Mouse (Mus musculus): ENCODE data around the gene Golph3. TPM values are rescaled to one million over a fixed set of nuclear protein-coding genes. Genes with fewer than 3 reads are reported as not detected.
A peak's percentile ranks its signal among the peaks of the same experiment; 100 is the strongest.

Gene Golph3
- polyA plus RNA-seq, 1 experiment from 2014 or later: 93.0 TPM

DNA sequence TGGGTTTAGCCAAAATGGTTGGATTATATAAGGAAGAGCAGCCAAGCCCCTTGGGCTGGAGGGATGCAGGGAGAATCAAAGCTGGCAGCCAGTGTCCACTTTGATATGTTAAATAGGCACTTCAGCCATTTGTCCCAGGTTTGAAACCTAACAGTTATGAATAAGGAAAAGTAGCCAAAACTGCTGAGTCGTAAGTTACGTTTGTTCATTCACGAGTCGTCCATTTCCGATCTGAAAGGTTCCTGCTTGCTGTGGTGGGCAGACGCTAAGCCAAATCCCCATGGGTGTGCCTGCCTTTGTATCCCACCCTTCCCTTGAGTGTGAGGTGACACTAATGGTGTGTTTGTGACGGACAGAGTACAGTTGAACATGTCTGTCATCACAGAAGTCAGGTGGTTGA lies 9.8 kb upstream of the Golph3 start:
- Histone ChIP-seq H3K9ac (ENCODE audit: low read depth, low read length) (no peak overlapping the region), H3K27ac (ENCODE audit: low read depth, low read length) (no peak overlapping the region), H3K27me3 (replicated peaks; ENCODE audit: control insufficient read depth, insufficient read depth, low read length) (no peaks in the 10 kb centered on the region), H3K9me3 (ENCODE audit: control insufficient read depth, low read length) (no peaks in the 10 kb centered on the region), H3K4me3 (ENCODE audit: low read depth, low read length) (no peak overlapping the region), H3K36me3 (ENCODE audit: control insufficient read depth, insufficient read depth, low read length) (no peaks in the 10 kb centered on the region), H3K4me2 (no peak overlapping the region), H3K4me1 (replicated peaks; ENCODE audit: control insufficient read depth, insufficient read depth, low read length) (peaks cover 16% of the 10 kb centered on the region)
- DNase-seq (ENCODE audit: low spot score): no peak
- no peak for ATAC-seq (replicated peaks; ENCODE audit: low FRiP score)
- WGBS: 80% methylated on average over 7 of the region's 7 CpGs

DNA sequence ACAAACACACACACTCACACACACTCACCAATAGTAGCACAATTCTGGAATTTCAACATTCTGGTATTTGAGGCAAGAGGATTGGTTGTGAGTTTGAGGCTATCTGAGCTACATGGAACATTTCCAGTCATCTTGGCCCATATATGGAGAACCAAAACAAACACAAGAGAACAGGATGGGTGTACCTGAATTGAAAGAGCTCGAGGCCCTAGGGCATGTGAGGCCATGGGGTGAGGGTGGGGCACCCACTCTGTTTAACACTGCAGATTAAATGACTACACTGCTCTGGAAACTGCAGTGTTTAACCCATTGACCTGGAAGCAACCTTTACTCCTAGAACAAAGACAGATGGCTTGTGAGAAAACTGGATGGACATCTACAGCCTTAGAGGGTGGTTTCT lies 8.0 kb upstream of the Golph3 start:
- no peaks in the 10 kb centered on the region for H3K27me3 ChIP-seq (replicated peaks; ENCODE audit: control insufficient read depth, insufficient read depth, low read length)
- ATAC-seq (replicated peaks; ENCODE audit: low FRiP score): no peak
- H3K4me1 ChIP-seq (replicated peaks; ENCODE audit: control insufficient read depth, insufficient read depth, low read length): peaks cover 6% of the 10 kb centered on the region
- H3K27ac ChIP-seq (ENCODE audit: low read depth, low read length): no peak overlapping the region
- H3K4me3 ChIP-seq (ENCODE audit: low read depth, low read length): no peak overlapping the region
- no peaks in the 10 kb centered on the region for H3K9me3 ChIP-seq (ENCODE audit: control insufficient read depth, low read length)
- no peak for DNase-seq (ENCODE audit: low spot score)
- H3K9ac ChIP-seq (ENCODE audit: low read depth, low read length): no peak overlapping the region
- 23% methylated on average over 1 of the region's 1 CpGs for WGBS
- no peaks in the 10 kb centered on the region for H3K36me3 ChIP-seq (ENCODE audit: control insufficient read depth, insufficient read depth, low read length)
- H3K4me2 ChIP-seq: no peak overlapping the region

DNA sequence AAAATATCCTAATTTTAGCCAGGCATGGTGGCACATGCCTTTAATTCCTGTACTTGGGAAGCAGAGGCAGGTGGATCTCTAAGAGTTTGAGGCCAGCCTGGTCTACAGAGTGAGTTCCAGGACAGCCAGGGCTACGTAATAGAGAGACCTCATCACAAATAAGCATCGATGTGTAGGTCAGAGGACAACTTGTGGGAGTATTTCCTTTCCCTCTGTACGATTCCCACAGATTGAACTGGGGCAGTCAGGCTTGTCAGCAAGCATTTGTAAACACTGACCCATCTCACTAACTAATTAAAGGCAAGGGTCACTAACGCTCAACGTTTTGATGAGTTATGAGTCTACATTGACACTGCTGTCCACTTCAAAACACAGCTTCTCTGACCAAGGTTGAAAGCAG lies 6.7 kb upstream of the Golph3 start:
- H3K9me3 ChIP-seq (ENCODE audit: control insufficient read depth, low read length): no peaks in the 10 kb centered on the region
- DNase-seq (ENCODE audit: low spot score) (no peak), ATAC-seq (replicated peaks; ENCODE audit: low FRiP score) (no peak)
- H3K4me3 ChIP-seq (ENCODE audit: low read depth, low read length): no peak overlapping the region
- peaks cover 6% of the 10 kb centered on the region for H3K4me1 ChIP-seq (replicated peaks; ENCODE audit: control insufficient read depth, insufficient read depth, low read length)
- no peaks in the 10 kb centered on the region for H3K36me3 ChIP-seq (ENCODE audit: control insufficient read depth, insufficient read depth, low read length)
- WGBS: 79% methylated on average over 5 of the region's 5 CpGs
- H3K9ac ChIP-seq (ENCODE audit: low read depth, low read length): no peak overlapping the region
- H3K4me2 ChIP-seq: no peak overlapping the region
- H3K27ac ChIP-seq (ENCODE audit: low read depth, low read length): no peak overlapping the region
- no peaks in the 10 kb centered on the region; the same call in 1 of the 2 replicates for H3K27me3 ChIP-seq (replicated peaks; ENCODE audit: control insufficient read depth, insufficient read depth, low read length)

DNA sequence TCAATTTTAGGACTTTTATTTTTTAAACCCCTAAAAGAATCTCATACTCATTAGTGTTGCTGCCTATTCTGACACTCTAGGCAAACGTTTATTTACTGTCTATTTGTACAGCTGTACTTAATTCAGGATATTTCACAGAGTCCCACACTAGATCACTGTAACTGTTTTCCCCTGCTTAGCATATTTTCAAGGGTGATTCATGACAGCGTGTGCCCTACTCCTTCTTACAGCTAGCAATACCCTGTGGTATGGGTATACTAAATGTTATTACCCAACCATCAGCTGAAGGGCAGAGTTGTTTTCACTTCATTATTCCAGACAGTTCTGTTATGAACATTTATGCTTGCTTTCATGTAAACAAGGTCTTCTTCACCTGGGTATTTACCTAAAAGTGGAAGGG lies 5.3 kb upstream of the Golph3 start:
- 70% methylated on average over 2 of the region's 2 CpGs for WGBS
- no peaks in the 10 kb centered on the region; the same call in 1 of the 2 replicates for H3K27me3 ChIP-seq (replicated peaks; ENCODE audit: control insufficient read depth, insufficient read depth, low read length)
- no peak for ATAC-seq (replicated peaks; ENCODE audit: low FRiP score)

DNA sequence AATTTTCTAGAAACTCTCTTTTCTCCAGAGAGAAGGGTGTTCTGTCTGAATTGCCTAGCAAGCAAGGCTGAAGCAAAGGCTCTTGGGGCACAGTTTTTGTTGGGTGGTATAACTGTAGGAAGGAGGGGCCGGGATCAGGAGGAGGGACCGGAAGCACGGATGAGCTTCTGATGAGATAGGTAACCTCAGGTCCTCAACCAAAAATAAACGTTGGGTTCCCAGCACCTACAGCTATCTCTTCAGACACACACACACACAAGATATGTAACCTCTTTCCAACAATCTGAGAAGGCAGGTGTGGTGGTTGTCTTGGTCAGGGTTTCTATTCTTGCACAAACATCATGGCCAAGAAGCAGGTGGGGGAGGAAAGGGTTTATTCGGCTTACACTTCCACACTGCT lies 4.0 kb upstream of the Golph3 start:
- H3K27me3 ChIP-seq (replicated peaks; ENCODE audit: control insufficient read depth, insufficient read depth, low read length): no peaks in the 10 kb centered on the region; the same call in 1 of the 2 replicates
- no peak for DNase-seq (ENCODE audit: low spot score)
- no peak overlapping the region; the same call in 1 of the 2 replicates for H3K27ac ChIP-seq (ENCODE audit: low read depth, low read length)
- H3K4me3 ChIP-seq (ENCODE audit: low read depth, low read length): no peak overlapping the region
- no peaks in the 10 kb centered on the region for H3K9me3 ChIP-seq (ENCODE audit: control insufficient read depth, low read length)
- H3K4me1 ChIP-seq (replicated peaks; ENCODE audit: control insufficient read depth, insufficient read depth, low read length): 0 out of 2 replicates have a peak, but pooled peaks cover 3% of the 10 kb centered on the region
- no peak for ATAC-seq (replicated peaks; ENCODE audit: low FRiP score)
- no peaks in the 10 kb centered on the region for H3K36me3 ChIP-seq (ENCODE audit: control insufficient read depth, insufficient read depth, low read length)
- WGBS: 44% methylated on average over 5 of the region's 5 CpGs
- no peak overlapping the region for H3K4me2 ChIP-seq
- H3K9ac ChIP-seq (ENCODE audit: low read depth, low read length): no peak overlapping the region

More for the DNA sequence above, 5.3 kb upstream of the Golph3 start:
- no peaks in the 10 kb centered on the region for H3K9me3 ChIP-seq (ENCODE audit: control insufficient read depth, low read length)
- peaks cover 3% of the 10 kb centered on the region; the same call in 1 of the 2 replicates for H3K4me1 ChIP-seq (replicated peaks; ENCODE audit: control insufficient read depth, insufficient read depth, low read length)
- H3K27ac ChIP-seq (ENCODE audit: low read depth, low read length): no peak overlapping the region
- no peak for DNase-seq (ENCODE audit: low spot score)
- H3K4me2 ChIP-seq: no peak overlapping the region
- no peak overlapping the region for H3K4me3 ChIP-seq (ENCODE audit: low read depth, low read length)
- H3K36me3 ChIP-seq (ENCODE audit: control insufficient read depth, insufficient read depth, low read length): no peaks in the 10 kb centered on the region
- H3K9ac ChIP-seq (ENCODE audit: low read depth, low read length): no peak overlapping the region

DNA sequence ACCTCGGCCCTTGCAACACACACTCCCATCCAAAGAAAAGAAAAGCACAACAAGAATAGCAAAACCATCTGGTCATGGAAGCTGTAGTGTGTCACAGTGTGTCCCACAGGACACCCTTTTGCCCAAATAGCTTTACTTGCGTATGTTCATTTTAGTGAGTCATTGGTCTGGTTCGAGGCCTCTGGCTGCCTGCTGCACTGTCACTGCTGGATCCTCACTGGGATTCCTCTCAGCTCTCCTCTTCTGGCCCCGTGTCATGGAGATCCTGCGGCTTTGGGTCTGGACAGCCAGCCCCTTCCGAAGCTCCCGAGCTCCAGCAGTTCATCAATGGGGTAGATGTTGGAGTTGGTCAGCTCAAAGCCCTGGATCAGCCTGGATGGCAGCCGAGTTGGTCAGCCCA lies 2.8 kb upstream of the Golph3 start:
- H3K9me3 ChIP-seq (ENCODE audit: control insufficient read depth, low read length): no peaks in the 10 kb centered on the region
- 82% methylated on average over 8 of the region's 8 CpGs for WGBS
- H3K36me3 ChIP-seq (ENCODE audit: control insufficient read depth, insufficient read depth, low read length): no peaks in the 10 kb centered on the region
- H3K27ac ChIP-seq (ENCODE audit: low read depth, low read length): no peak overlapping the region
- peaks cover 6% of the 10 kb centered on the region for H3K4me1 ChIP-seq (replicated peaks; ENCODE audit: control insufficient read depth, insufficient read depth, low read length)
- H3K4me2 ChIP-seq: no peak overlapping the region
- H3K27me3 ChIP-seq (replicated peaks; ENCODE audit: control insufficient read depth, insufficient read depth, low read length): no peaks in the 10 kb centered on the region; the same call in 1 of the 2 replicates
- ATAC-seq (replicated peaks; ENCODE audit: low FRiP score): no peak
- no peak overlapping the region for H3K9ac ChIP-seq (ENCODE audit: low read depth, low read length)
- no peak overlapping the region for H3K4me3 ChIP-seq (ENCODE audit: low read depth, low read length)
- no peak for DNase-seq (ENCODE audit: low spot score)

DNA sequence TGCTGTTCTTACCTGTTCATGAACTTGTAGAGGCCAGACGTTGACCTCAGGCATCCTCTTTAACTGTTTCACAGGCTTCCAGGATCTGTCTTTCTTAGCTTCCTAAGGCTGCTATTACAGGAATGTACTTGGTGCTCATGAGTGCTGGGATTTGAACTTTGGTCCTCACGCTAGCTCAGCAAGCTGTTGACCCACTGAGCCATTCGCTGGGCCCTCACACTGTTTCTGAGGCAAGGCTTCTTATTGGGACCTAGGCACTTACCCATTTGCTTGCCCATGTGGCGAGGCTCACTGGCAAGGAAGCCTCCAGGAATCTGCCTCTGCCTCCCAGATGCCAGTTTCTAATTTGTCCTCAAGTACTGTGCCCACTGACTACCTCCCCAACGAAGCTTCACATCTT lies 1.4 kb upstream of the Golph3 start:
- Histone ChIP-seq H3K4me2 (no peak overlapping the region; the same call in 1 of the 2 replicates), H3K9me3 (ENCODE audit: control insufficient read depth, low read length) (no peaks in the 10 kb centered on the region), H3K27me3 (replicated peaks; ENCODE audit: control insufficient read depth, insufficient read depth, low read length) (no peaks in the 10 kb centered on the region; the same call in 1 of the 2 replicates), H3K4me3 (ENCODE audit: low read depth, low read length) (no peak overlapping the region), H3K4me1 (replicated peaks; ENCODE audit: control insufficient read depth, insufficient read depth, low read length) (peaks cover 13% of the 10 kb centered on the region), H3K27ac (ENCODE audit: low read depth, low read length) (no peak overlapping the region), H3K36me3 (ENCODE audit: control insufficient read depth, insufficient read depth, low read length) (no peaks in the 10 kb centered on the region), H3K9ac (ENCODE audit: low read depth, low read length) (no peak overlapping the region)
- ATAC-seq (replicated peaks; ENCODE audit: low FRiP score) (no peak), DNase-seq (ENCODE audit: low spot score) (no peak)
- WGBS: 42% methylated on average over 5 of the region's 5 CpGs

DNA sequence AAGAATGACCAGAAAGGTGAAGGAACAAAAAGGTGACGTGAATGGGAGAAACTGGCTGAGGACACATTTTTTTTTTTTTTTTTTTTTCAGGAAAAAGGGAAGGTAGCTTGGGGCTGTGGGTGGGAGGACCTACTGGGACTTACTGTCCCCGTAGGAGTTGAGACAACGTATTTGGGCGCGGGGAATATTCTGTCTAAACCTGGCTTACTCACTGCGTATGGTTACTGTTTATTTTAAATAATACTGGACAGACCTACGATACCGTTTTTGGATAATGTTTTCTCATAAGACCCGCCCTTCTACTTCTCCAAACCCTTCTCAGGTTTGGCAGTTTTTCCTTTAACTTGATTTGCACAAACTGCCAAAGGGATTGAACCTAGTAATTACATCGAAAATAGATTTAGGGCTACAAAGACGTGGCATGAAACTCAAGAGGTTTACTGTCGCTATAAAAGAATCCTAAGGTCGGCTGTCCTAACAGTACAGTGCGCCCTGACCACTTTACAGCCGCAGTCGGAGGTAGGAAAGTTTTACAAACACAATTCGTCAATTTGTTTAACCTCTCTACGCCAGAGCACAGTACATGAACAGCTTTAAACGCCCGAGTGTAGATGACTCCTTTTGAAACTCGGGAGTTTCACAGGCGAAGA lies 684 bp upstream of the Golph3 start:
- 4% methylated on average over 22 of the region's 22 CpGs for WGBS
- ATAC-seq (replicated peaks; ENCODE audit: low FRiP score): peak; percentile 22

More for the DNA sequence above, 684 bp upstream of the Golph3 start:
- no peaks in the 10 kb centered on the region for H3K36me3 ChIP-seq (ENCODE audit: control insufficient read depth, insufficient read depth, low read length)
- peaks cover 13% of the 10 kb centered on the region for H3K4me1 ChIP-seq (replicated peaks; ENCODE audit: control insufficient read depth, insufficient read depth, low read length)
- no peak for DNase-seq (ENCODE audit: low spot score)
- peak overlapping the region; percentile 97 for H3K9ac ChIP-seq (ENCODE audit: low read depth, low read length)
- H3K4me2 ChIP-seq: peak overlapping the region; percentile 92
- H3K9me3 ChIP-seq (ENCODE audit: control insufficient read depth, low read length): no peaks in the 10 kb centered on the region
- H3K4me3 ChIP-seq (ENCODE audit: low read depth, low read length): peak overlapping the region; percentile 95
- H3K27me3 ChIP-seq (replicated peaks; ENCODE audit: control insufficient read depth, insufficient read depth, low read length): no peaks in the 10 kb centered on the region; the same call in 1 of the 2 replicates
- H3K27ac ChIP-seq (ENCODE audit: low read depth, low read length): no peak overlapping the region

Measured in liver, embryonic 11.5 days (tissue).